Mouse (Mus musculus) lung, adult 2 months (tissue): ENCODE results near the gene Lypd4.

Source experiments
- CTCF ChIP-seq: fragments of 200-500 bp; IDR thresholded peaks from 2 replicates; pipeline ENCODE4 v1.5.1; 2011; ENCODE audit warnings: mild to moderate bottlenecking, low read length, control low read depth; ENCODE audit not compliant: insufficient read depth
- POLR2A ChIP-seq: fragments of 200-500 bp; IDR thresholded peaks from 2 replicates; pipeline ENCODE4 v1.6.1; 2011; ENCODE audit warnings: low read depth, mild to moderate bottlenecking, control low read depth, low read length, borderline replicate concordance; ENCODE audit errors: extremely low read depth

- TF ChIP-seq CTCF (no peak), POLR2A (no peak)
Measured at GRCm38 (mm10) chr7:24869080-24869479, 661 bp downstream of the Lypd4 start.
